Mouse (Mus musculus) erythroblast, embryonic 14.5 days (primary cell): Measurements from ENCODE around the gene Mael.

Source experiments
- GATA1 ChIP-seq: IDR thresholded peaks from 2 replicates; pipeline ENCODE4 v1.6.1; 2012; ENCODE audit warnings: low read length, inconsistent platforms, mixed read lengths
- TAL1 ChIP-seq: IDR thresholded peaks from 3 replicates; pipeline ENCODE4 v1.6.1; 2012; ENCODE audit warnings: low read length, inconsistent platforms, mixed read lengths

DNA sequence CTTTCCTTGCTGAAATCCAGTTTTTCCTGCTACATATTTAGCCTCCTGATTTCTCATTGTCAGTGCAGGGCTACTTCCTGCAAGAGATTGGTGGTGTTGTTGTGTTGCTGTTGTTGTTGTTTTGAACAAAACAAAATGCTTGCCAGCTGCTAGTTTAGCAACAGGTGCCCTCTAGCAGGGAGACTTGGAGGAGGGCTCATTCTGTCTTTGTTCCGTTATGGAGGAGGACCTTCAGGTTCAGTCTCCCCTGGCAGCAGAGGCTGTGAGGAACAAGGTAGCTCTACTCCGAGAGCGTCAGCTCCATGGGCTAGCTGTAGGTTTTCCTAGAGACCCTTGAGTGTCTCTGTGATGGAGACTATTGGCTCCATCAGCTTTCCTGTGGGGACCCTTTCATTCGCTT, 18.4 kb upstream of the Mael start:
- TF ChIP-seq GATA1 = no peak
- TF ChIP-seq TAL1 = no peak
